Mouse (Mus musculus) midbrain, embryonic 13.5 days (tissue): ENCODE measurements around the gene Mybpc3. TPM values are rescaled to one million over a fixed set of nuclear protein-coding genes. Genes with fewer than 3 reads are reported as not detected.

ENCODE experiments used
- ATAC-seq: fragments of 200-750 bp; cut with Nextera tagmentation; 2 replicates; pipeline ENCODE4 v1.8.0; 2017; ENCODE audit warnings: mild to moderate bottlenecking, moderate TSS enrichment, moderate library complexity
- H3K27ac ChIP-seq: fragments of 300-500 bp; sonication (generic); 2 replicates; pipeline ENCODE4 v1.5.1; 2015; ENCODE audit warnings: inconsistent platforms, mild to moderate bottlenecking, moderate library complexity
- H3K27me3 ChIP-seq: fragments of 300-500 bp; sonication (generic); 2 replicates; pipeline ENCODE4 v1.6.1; 2015; ENCODE audit warnings: mild to moderate bottlenecking, inconsistent platforms
- H3K36me3 ChIP-seq: fragments of 300-500 bp; sonication (generic); 2 replicates; pipeline ENCODE4 v1.6.1; 2015; ENCODE audit warnings: mild to moderate bottlenecking, inconsistent platforms
- H3K4me1 ChIP-seq: fragments of 300-500 bp; sonication (generic); replicated peaks from 2 replicates; pipeline ENCODE4 v1.6.1; 2015; ENCODE audit warnings: inconsistent platforms
- H3K4me2 ChIP-seq: fragments of 300-500 bp; sonication (generic); replicated peaks from 2 replicates; pipeline ENCODE4 v1.6.1; 2015; ENCODE audit warnings: moderate library complexity, mild to moderate bottlenecking, inconsistent platforms
- H3K4me3 ChIP-seq: fragments of 300-500 bp; sonication (generic); replicated peaks from 2 replicates; pipeline ENCODE4 v1.5.1; 2015; ENCODE audit warnings: mild to moderate bottlenecking, inconsistent platforms
- H3K9ac ChIP-seq: fragments of 300-500 bp; sonication (generic); replicated peaks from 2 replicates; pipeline ENCODE4 v1.6.1; 2015; ENCODE audit warnings: mild to moderate bottlenecking, inconsistent platforms
- H3K9me3 ChIP-seq: fragments of 300-500 bp; sonication (generic); 2 replicates; pipeline ENCODE4 v1.6.1; 2016; ENCODE audit warnings: mild to moderate bottlenecking, inconsistent platforms
- WGBS: fragments of 180-500 bp; shearing (Covaris S2); methylation state at CpG from one replicate; pipeline ENCODE4 v1.1.7; 2015; 5-methylcytosine and 5-hydroxymethylcytosine counted together
- polyA plus RNA-seq: library from polyadenylated mRNA; unstranded; fragments of >200 nt; fragmentation: Nextera tagmentation; extraction: Ambion mirVana; gene quantifications from 2 replicates; pipeline ENCODE4 v1.2.1, GENCODE M21; 2015

Mybpc3 gene
- polyA plus RNA-seq = not detected in 2 replicates

GRCm38 (mm10) chr2:91117585-91118275 lies at the start of gene Mybpc3:
TSS of gene Mybpc3 (plus strand) at chr2:91118144.
- Histone ChIP-seq H3K4me3 (no peak within 1 kb of the TSS), H3K4me2 (no peak within 1 kb of the TSS), H3K36me3 (no peaks in the 10 kb centered on the region), H3K27ac (no peak within 1 kb of the TSS), H3K4me1 (peaks cover 10% of the 10 kb centered on the region), H3K9me3 (no peaks in the 10 kb centered on the region), H3K9ac (no peak within 1 kb of the TSS), H3K27me3 (peaks cover 5% of the 10 kb centered on the region; the same call in 1 of the 2 replicates)
- WGBS = 76% methylated on average over 11 of the region's 11 CpGs
- ATAC-seq = no peak

- peaks cover 45% of the 10 kb centered on the region for H3K36me3 ChIP-seq
- H3K4me1 ChIP-seq = peaks cover 28% of the 10 kb centered on the region
- peak overlapping the region; percentile 84 for H3K9ac ChIP-seq
- no peak for ATAC-seq
- peak overlapping the region; percentile 71 for H3K4me3 ChIP-seq
- WGBS = 61% methylated on average over 13 of the region's 13 CpGs
- no peak overlapping the region for H3K27ac ChIP-seq
- H3K4me2 ChIP-seq = peak overlapping the region; percentile 76
- no peaks in the 10 kb centered on the region for H3K27me3 ChIP-seq
- no peaks in the 10 kb centered on the region for H3K9me3 ChIP-seq
These were observed 49.6 kb upstream of the Mybpc3 start for GRCm38 (mm10) chr2:91068162-91068871.

GRCm38 (mm10) chr2:91068872-91069165 lies 49.1 kb upstream of the Mybpc3 start:
- peak overlapping the region; percentile 71 for H3K4me3 ChIP-seq
- ATAC-seq = no peak
- no peaks in the 10 kb centered on the region for H3K9me3 ChIP-seq
- H3K4me1 ChIP-seq = peaks cover 28% of the 10 kb centered on the region
- 44% methylated on average over 6 of the region's 6 CpGs for WGBS
- H3K9ac ChIP-seq = peak overlapping the region; percentile 84
- H3K27me3 ChIP-seq = no peaks in the 10 kb centered on the region
- H3K4me2 ChIP-seq = peak overlapping the region; percentile 76
- peaks cover 40% of the 10 kb centered on the region for H3K36me3 ChIP-seq
- no peak overlapping the region for H3K27ac ChIP-seq

- H3K27ac ChIP-seq = peak overlapping the region; percentile 81
- WGBS = 11% methylated on average over 14 of the region's 14 CpGs
- H3K9me3 ChIP-seq = no peaks in the 10 kb centered on the region
- peak overlapping the region; percentile 84 for H3K9ac ChIP-seq
- peak; percentile 7 for ATAC-seq
- H3K27me3 ChIP-seq = no peaks in the 10 kb centered on the region
- H3K4me2 ChIP-seq = peak overlapping the region; percentile 76
- H3K4me1 ChIP-seq = peaks cover 28% of the 10 kb centered on the region
- peak overlapping the region; percentile 71 for H3K4me3 ChIP-seq
- peaks cover 34% of the 10 kb centered on the region for H3K36me3 ChIP-seq
These were observed 48.5 kb upstream of the Mybpc3 start for GRCm38 (mm10) chr2:91069306-91070000.

GRCm38 (mm10) chr2:91070076-91070800 lies 47.7 kb upstream of the Mybpc3 start, which contains the start of gene Slc39a13:
TSS of gene Slc39a13 (minus strand) at chr2:91070417.
- H3K9ac ChIP-seq = peak within 1 kb of the TSS; percentile 84
- peak within 1 kb of the TSS; percentile 76 for H3K4me2 ChIP-seq
- H3K4me1 ChIP-seq = peaks cover 28% of the 10 kb centered on the region
- peak within 1 kb of the TSS; percentile 71 for H3K4me3 ChIP-seq
- H3K27ac ChIP-seq = peak within 1 kb of the TSS; percentile 81
- H3K36me3 ChIP-seq = peaks cover 27% of the 10 kb centered on the region
- H3K9me3 ChIP-seq = no peaks in the 10 kb centered on the region
- ATAC-seq = peak; percentile 97
- under 1% methylated on average over 69 of the region's 69 CpGs for WGBS
- no peaks in the 10 kb centered on the region for H3K27me3 ChIP-seq

GRCm38 (mm10) chr2:91071059-91071458 lies 46.9 kb upstream of the Mybpc3 start:
- Histone ChIP-seq H3K36me3 (peaks cover 19% of the 10 kb centered on the region; the same call in 1 of the 2 replicates), H3K4me2 (peak overlapping the region; percentile 76), H3K9ac (peak overlapping the region; percentile 84), H3K4me3 (peak overlapping the region; percentile 71), H3K27me3 (no peaks in the 10 kb centered on the region), H3K4me1 (peaks cover 28% of the 10 kb centered on the region), H3K9me3 (no peaks in the 10 kb centered on the region), H3K27ac (peak overlapping the region; percentile 81)
- WGBS = 88% methylated on average over 10 of the region's 10 CpGs
- peak; percentile 7; the same call in 1 of the 2 replicates for ATAC-seq

GRCm38 (mm10) chr2:91072092-91072491 lies 45.9 kb upstream of the Mybpc3 start:
- Histone ChIP-seq H3K9me3 (no peaks in the 10 kb centered on the region), H3K27ac (no peak overlapping the region), H3K27me3 (no peaks in the 10 kb centered on the region), H3K4me2 (no peak overlapping the region), H3K4me1 (peaks cover 28% of the 10 kb centered on the region), H3K4me3 (no peak overlapping the region), H3K9ac (no peak overlapping the region), H3K36me3 (0 out of 2 replicates have a peak, but pooled peaks cover 8% of the 10 kb centered on the region)
- WGBS = 47% methylated on average over 1 of the region's 1 CpGs
- no peak for ATAC-seq

GRCm38 (mm10) chr2:91077957-91078313 lies 40.0 kb upstream of the Mybpc3 start:
- Histone ChIP-seq H3K27ac (no peak overlapping the region), H3K9me3 (no peaks in the 10 kb centered on the region), H3K27me3 (no peaks in the 10 kb centered on the region), H3K4me2 (peak overlapping the region; percentile 86), H3K9ac (peak overlapping the region; percentile 77), H3K4me3 (peak overlapping the region; percentile 49), H3K36me3 (no peaks in the 10 kb centered on the region), H3K4me1 (peaks cover 13% of the 10 kb centered on the region)
- peak; percentile 55; the same call in 1 of the 2 replicates for ATAC-seq
- WGBS = 17% methylated on average over 12 of the region's 12 CpGs

GRCm38 (mm10) chr2:91078314-91079025 lies 39.5 kb upstream of the Mybpc3 start:
- 0 out of 2 replicates have a peak overlapping the region, but pooled peaks have one; percentile 19 for H3K27ac ChIP-seq
- peak overlapping the region; percentile 49 for H3K4me3 ChIP-seq
- H3K36me3 ChIP-seq = no peaks in the 10 kb centered on the region
- WGBS = under 1% methylated on average over 18 of the region's 36 CpGs
- peak; percentile 84 for ATAC-seq
- H3K27me3 ChIP-seq = no peaks in the 10 kb centered on the region
- H3K4me2 ChIP-seq = peak overlapping the region; percentile 86
- H3K9ac ChIP-seq = peak overlapping the region; percentile 77
- H3K4me1 ChIP-seq = peaks cover 13% of the 10 kb centered on the region
- no peaks in the 10 kb centered on the region for H3K9me3 ChIP-seq

- Histone ChIP-seq H3K4me2 (peak overlapping the region; percentile 86), H3K9me3 (no peaks in the 10 kb centered on the region), H3K36me3 (no peaks in the 10 kb centered on the region), H3K4me3 (peak overlapping the region; percentile 49), H3K9ac (peak overlapping the region; percentile 77), H3K27ac (peak overlapping the region; percentile 19; the same call in 1 of the 2 replicates), H3K4me1 (peaks cover 13% of the 10 kb centered on the region), H3K27me3 (no peaks in the 10 kb centered on the region)
- WGBS = 31% methylated on average over 5 of the region's 5 CpGs
- no peak for ATAC-seq
These were observed 38.9 kb upstream of the Mybpc3 start for GRCm38 (mm10) chr2:91079026-91079384.
